ENCODE assay signal across 8 mouse cellular contexts in the genomic region with DNA sequence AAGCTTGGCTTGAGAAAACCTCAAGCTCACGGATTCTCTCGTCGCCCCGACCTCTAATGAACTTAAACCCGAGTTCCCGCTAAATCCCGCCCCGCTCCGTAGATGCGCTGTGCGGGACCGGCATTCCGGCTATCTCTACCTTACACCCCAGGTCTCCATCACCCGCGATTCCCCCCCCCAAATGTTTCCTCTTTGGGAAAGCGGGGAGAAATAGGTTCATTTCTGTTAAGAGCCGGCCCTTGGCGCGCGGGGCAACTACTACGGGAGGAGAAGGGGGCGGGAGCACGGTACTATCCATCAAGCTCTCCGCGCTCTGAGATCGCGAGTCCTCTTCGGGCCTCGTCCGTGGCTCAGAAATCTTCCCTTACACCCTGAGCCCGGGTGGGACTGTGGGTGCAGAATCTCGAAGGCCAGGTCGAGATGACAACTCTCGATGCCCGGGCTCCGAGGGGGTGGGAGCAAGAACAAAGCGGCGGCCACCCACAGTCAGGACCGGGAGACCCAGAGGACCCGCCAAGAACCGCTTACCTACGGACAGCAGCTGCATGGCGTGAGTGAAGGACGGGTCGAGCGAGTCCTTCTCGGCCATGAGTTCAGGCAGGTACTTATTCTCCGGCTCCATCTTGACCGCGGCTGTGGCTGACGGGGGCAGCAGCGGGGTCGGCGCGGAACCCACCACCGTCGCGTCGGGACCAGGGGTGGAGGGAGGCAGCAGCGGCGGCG. TPM values are rescaled to one million over a fixed set of nuclear protein-coding genes. Genes with fewer than 3 reads are reported as not detected.
DNase-seq lines count a peak whose midpoint lies in the region; ATAC-seq and TF ChIP-seq lines count a peak whose summit lies in the region.

No protein-coding gene starts in this region.

- H3K27me3 ChIP-seq in G1E (ENCODE audit: insufficient read depth, low read length) = no peaks in the 10 kb centered on the region
- no peaks in the 10 kb centered on the region for H3K27me3 ChIP-seq in forebrain, postnatal 0 days (ENCODE audit: insufficient read depth, low read length)

- H3K27ac ChIP-seq in forebrain, postnatal 0 days (ENCODE audit: low read depth, low read length) = peak overlapping the region; percentile 93

- peaks cover 22% of the 10 kb centered on the region for H3K36me3 ChIP-seq in G1E (replicated peaks)
- no peaks in the 10 kb centered on the region for H3K36me3 ChIP-seq in forebrain, postnatal 0 days (ENCODE audit: insufficient read depth)

- no peaks in the 10 kb centered on the region for H3K9me3 ChIP-seq in G1E (replicated peaks)
- no peaks in the 10 kb centered on the region for H3K9me3 ChIP-seq in forebrain, postnatal 0 days (ENCODE audit: low read length)

- H3K9ac ChIP-seq in forebrain, postnatal 0 days = peak overlapping the region; percentile 88

- no peak for ATAC-seq in G1E (ENCODE audit: extremely low read depth, insufficient number of reproducible peaks, low FRiP score, poor library complexity, severe bottlenecking)
- no peak for ATAC-seq in forebrain, postnatal 0 days

- H3K4me2 ChIP-seq in forebrain, postnatal 0 days (ENCODE audit: low read depth) = peak overlapping the region; percentile 56

- DNase-seq in G1E (ENCODE audit: low spot score) = peak; percentile 36
- DNase-seq in cerebellum, adult 11 months = peak; percentile 33
- peak; percentile 56 for DNase-seq in forebrain, postnatal 0 days
- peak; percentile 44 for DNase-seq in heart, postnatal 4 days
- peak; percentile 46 to 49 for DNase-seq in layer of hippocampus, postnatal 10 days (ENCODE audit: low spot score in 2 of 2)
- peak; percentile 48 for DNase-seq in lung, postnatal 10 days
- DNase-seq in ovary, postnatal 14 days (ENCODE audit: low spot score) = peak; percentile 21
- peak; percentile 70 for DNase-seq in thymus, postnatal 4 days

- TF ChIP-seq CTCF in G1E (IDR thresholded peaks at IDR 0.05; ENCODE audit: low read depth, low read length) = no peak
- no peak for TF ChIP-seq CTCF in forebrain, postnatal 0 days (IDR thresholded peaks at IDR 0.05; ENCODE audit: low read depth)

- H3K4me1 ChIP-seq in G1E (ENCODE audit: insufficient read depth, low read depth, low read length) = peaks cover 48% of the 10 kb centered on the region
- H3K4me1 ChIP-seq in forebrain, postnatal 0 days (ENCODE audit: insufficient read depth) = peaks cover 11% of the 10 kb centered on the region

- WGBS in forebrain, postnatal 0 days = under 1% methylated on average over 62 of the region's 62 CpGs

- H3K4me3 ChIP-seq in G1E (ENCODE audit: low read depth, low read length) = peak overlapping the region; percentile 98
- peak overlapping the region; percentile 79 for H3K4me3 ChIP-seq in forebrain, postnatal 0 days (ENCODE audit: low read depth, low read length)

RNA-seq across cellular contexts. Expression of gene Khdrbs1, which starts 0.7 kb away (rescaled TPM):
- 133 and 137 TPM in 2 replicates for total RNA-seq in G1E (2014; fragmentation: Nextera tagmentation)
- total RNA-seq in G1E (2017) = 72.6 and 87.2 TPM in 2 replicates
- polyA plus RNA-seq in G1E (2012) = 260 and 353 TPM in 2 replicates
- 108 and 128 TPM in 2 replicates for total RNA-seq in forebrain, postnatal 0 days (2014; rRNA removed)
- 90.5 and 105 TPM in 2 replicates for polyA plus RNA-seq in forebrain, postnatal 0 days (2015; fragmentation: Nextera tagmentation; extraction: Ambion mirVana)
- 100 to 1,000 TPM; 102 to 110 TPM for total RNA-seq in heart, postnatal 4 days (2021)
- total RNA-seq in layer of hippocampus, postnatal 10 days (2021) = 100 to 1,000 TPM in 1 of 2 experiments, 10 to 100 TPM in 1; 99.3 to 108 TPM

RNA-seq across cellular contexts. Expression of gene Tmem39b, which starts 44.8 kb away (rescaled TPM):
- total RNA-seq in G1E (2014; fragmentation: Nextera tagmentation) = 18.3 and 24.8 TPM in 2 replicates
- total RNA-seq in G1E (2017) = 2.1 and 3.9 TPM in 2 replicates
- 31.1 and 34.3 TPM in 2 replicates for polyA plus RNA-seq in G1E (2012)
- total RNA-seq in forebrain, postnatal 0 days (2014; rRNA removed) = 17.2 and 23.0 TPM in 2 replicates
- polyA plus RNA-seq in forebrain, postnatal 0 days (2015; fragmentation: Nextera tagmentation; extraction: Ambion mirVana) = 15.3 and 16.1 TPM in 2 replicates
- 1 to 10 TPM; 6.6 to 6.7 TPM for total RNA-seq in heart, postnatal 4 days (2021)
- 10 to 100 TPM; 13.0 to 13.1 TPM for total RNA-seq in layer of hippocampus, postnatal 10 days (2021)
